Mouse (Mus musculus): ENCODE data around the gene AI854703.

DNA sequence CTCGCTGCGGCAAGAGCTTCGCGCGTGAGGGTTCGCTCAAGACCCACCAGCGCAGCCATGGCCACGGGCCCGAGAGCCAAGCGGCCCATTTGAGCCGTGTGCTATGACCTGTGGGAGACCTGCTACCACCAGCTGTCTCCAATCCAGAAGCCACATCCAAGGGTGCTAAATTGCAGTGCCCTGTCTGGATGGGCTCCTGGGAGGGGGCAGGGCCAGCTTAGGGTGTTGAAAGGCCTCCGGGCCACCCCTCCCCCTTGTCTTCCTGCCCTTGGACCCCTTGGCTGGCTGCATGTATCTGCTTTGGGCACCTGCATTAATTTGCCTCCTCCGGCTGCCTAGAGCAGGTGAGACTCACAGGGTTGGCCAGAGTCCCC is 3.1 kb downstream of the AI854703 start:
- TF ChIP-seq POLR2A (IDR thresholded peaks at IDR 0.05; ENCODE audit: insufficient read length, low read depth) (no peak), E2F4 (IDR thresholded peaks at IDR 0.05; ENCODE audit: insufficient read depth) (no peak), TCF12 (IDR thresholded peaks at IDR 0.05; ENCODE audit: insufficient read depth, poor library complexity, severe bottlenecking) (no peak), USF1 (IDR thresholded peaks at IDR 0.05; ENCODE audit: low read depth) (no peak), SRF (IDR thresholded peaks at IDR 0.05; ENCODE audit: control insufficient read depth, insufficient read length, low read depth) (no peak), MYOG (IDR thresholded peaks at IDR 0.05; ENCODE audit: control insufficient read depth in 1 of 3, insufficient read depth in 1 of 3, insufficient read length in 2 of 3, low read depth in 2 of 3) (no peak), POLR2AphosphoS2 (IDR thresholded peaks at IDR 0.05; ENCODE audit: insufficient read length, low read depth) (no peak), MAX (IDR thresholded peaks at IDR 0.05; ENCODE audit: low read depth) (no peak)
